Mouse (Mus musculus) left cerebral cortex, adult 2 months (tissue): ENCODE results near the gene Mfsd2a. TPM values are rescaled to one million over a fixed set of nuclear protein-coding genes. Genes with fewer than 3 reads are reported as not detected.

Source experiments
- DNase-seq, 2 experiments: peaks; one replicate each; pipeline ENCODE4 v3.0.0; 2021 to 2022; ENCODE audit warnings: low spot score in 2 of 2, mixed read lengths in 1 of 2; ENCODE audit errors: extremely low spot score in 1 of 2
- H3K27ac ChIP-seq: fragments of 200-600 bp; 2 replicates; pipeline ENCODE4 v1.8.1; 2022
- H3K4me3 ChIP-seq: fragments of 200-600 bp; 2 replicates; pipeline ENCODE4 v1.8.1; 2022
- CTCF ChIP-seq: fragments of 200-600 bp; IDR thresholded peaks from 2 replicates; pipeline ENCODE4 v1.8.1; 2022; ENCODE audit warnings: antibody characterized with exemption, mild to moderate bottlenecking, moderate library complexity
- intact Hi-C: fragments of 180-260 bp; cut with DNase I; formaldehyde crosslinking; loops from one replicate; pipeline ENCODE4 v1.15.1; 2025
- total RNA-seq, 2 experiments: library from RNA; stranded (reverse); gene quantifications; 2 replicates each; pipeline ENCODE4 v1.2.3; 2021

The Mfsd2a gene
- total RNA-seq, 2 experiments from 2014 or later: 35.0 to 39.8 TPM

GRCm38 (mm10) chr4:122930939-122931590 lies 29.9 kb downstream of the Mfsd2a start:
- no peak for TF ChIP-seq CTCF
- intact Hi-C loops: no loop called here
- Histone ChIP-seq H3K27ac (no peak overlapping the region), H3K4me3 (no peak overlapping the region)
- no peak for DNase-seq

GRCm38 (mm10) chr4:122923392-122924344 lies 37.3 kb downstream of the Mfsd2a start:
- Histone ChIP-seq H3K27ac (no peak overlapping the region), H3K4me3 (no peak overlapping the region)
- no peak for DNase-seq
- intact Hi-C loops: no loop called here
- TF ChIP-seq CTCF: no peak

DNA sequence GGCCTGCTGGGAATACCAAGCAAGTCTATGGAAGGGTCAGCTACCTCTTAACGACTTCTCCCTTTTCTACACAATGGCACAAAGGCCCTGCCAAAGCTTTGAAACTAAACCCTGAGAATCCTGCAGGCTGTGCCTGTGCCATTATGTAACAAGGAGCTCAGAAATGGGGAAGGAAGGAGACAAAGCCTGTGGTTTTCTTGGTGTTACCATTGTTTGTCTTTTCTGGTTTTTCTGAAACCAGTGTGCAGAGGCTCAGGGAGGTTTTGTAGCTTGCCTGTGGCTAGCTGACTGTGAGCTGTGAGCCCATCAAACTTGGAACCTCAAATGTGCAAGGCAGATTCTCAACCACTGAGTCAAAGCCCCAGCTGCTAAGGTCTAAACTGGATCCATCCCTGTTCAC lies 38.1 kb downstream of the Mfsd2a start:
- intact Hi-C loops: no loop called here
- DNase-seq: no peak

GRCm38 (mm10) chr4:122915985-122916384 lies 45.0 kb downstream of the Mfsd2a start:
- no peak overlapping the region for H3K27ac ChIP-seq
- intact Hi-C loops: no loop called here
- no peak for DNase-seq
- no peak overlapping the region for H3K4me3 ChIP-seq
- no peak for TF ChIP-seq CTCF

More for the DNA sequence above, 38.1 kb downstream of the Mfsd2a start:
- Histone ChIP-seq H3K27ac (no peak overlapping the region), H3K4me3 (no peak overlapping the region)
- TF ChIP-seq CTCF: no peak

DNA sequence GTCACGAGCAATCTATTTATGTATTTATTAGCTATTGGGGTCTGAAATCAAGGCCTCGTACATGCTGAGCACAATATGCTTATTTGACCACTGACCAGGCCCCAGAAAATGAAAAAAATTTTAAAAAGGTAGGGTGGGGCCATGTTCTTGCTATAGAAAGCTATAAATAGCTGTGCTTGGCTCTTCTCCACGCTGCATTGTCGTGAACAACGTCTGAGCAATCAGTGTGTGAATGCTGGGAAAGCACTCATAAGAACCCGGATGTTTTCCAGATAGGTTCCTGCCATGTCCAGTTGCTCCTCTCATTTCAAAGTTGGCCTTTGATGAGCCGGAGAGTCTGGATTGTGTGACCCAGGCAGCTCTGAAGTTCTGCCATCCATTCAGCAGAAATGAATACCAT lies 46.8 kb downstream of the Mfsd2a start:
- Histone ChIP-seq H3K4me3 (no peak overlapping the region), H3K27ac (no peak overlapping the region)
- intact Hi-C loops: loop anchor here (5.0 kb wide), 1 partner anchor 73 kb away; no protein-coding TSS in a partner anchor
- TF ChIP-seq CTCF: no peak
- DNase-seq: no peak

- Histone ChIP-seq H3K4me3 (no peak overlapping the region), H3K27ac (no peak overlapping the region)
- peak; percentile 36 for TF ChIP-seq CTCF
- no peak for DNase-seq
- intact Hi-C loops: loop anchor here (5.0 kb wide), 1 partner anchor 75 kb away; no protein-coding TSS in a partner anchor
These were observed 48.4 kb downstream of the Mfsd2a start for GRCm38 (mm10) chr4:122912613-122913012.

- DNase-seq: no peak
- intact Hi-C loops: loop anchor here (5.0 kb wide), 1 partner anchor 77 kb away; no protein-coding TSS in a partner anchor
- TF ChIP-seq CTCF: peak; percentile 64
- Histone ChIP-seq H3K27ac (no peak overlapping the region), H3K4me3 (no peak overlapping the region)
These were observed 50.4 kb downstream of the Mfsd2a start for GRCm38 (mm10) chr4:122910577-122910976.

- no peak for TF ChIP-seq CTCF
- DNase-seq: peak; percentile 31 to 36
- peak overlapping the region; percentile 39 for H3K4me3 ChIP-seq
- intact Hi-C loops: loop anchor here (5.0 kb wide), 1 partner anchor 78 kb away; no protein-coding TSS in a partner anchor
- H3K27ac ChIP-seq: peak overlapping the region; percentile 79
These were observed 51.3 kb downstream of the Mfsd2a start for GRCm38 (mm10) chr4:122909572-122910189.

GRCm38 (mm10) chr4:122905359-122905758 lies 55.6 kb downstream of the Mfsd2a start:
- TF ChIP-seq CTCF: no peak
- DNase-seq: no peak
- intact Hi-C loops: no loop called here
- Histone ChIP-seq H3K4me3 (no peak overlapping the region), H3K27ac (no peak overlapping the region)

DNA sequence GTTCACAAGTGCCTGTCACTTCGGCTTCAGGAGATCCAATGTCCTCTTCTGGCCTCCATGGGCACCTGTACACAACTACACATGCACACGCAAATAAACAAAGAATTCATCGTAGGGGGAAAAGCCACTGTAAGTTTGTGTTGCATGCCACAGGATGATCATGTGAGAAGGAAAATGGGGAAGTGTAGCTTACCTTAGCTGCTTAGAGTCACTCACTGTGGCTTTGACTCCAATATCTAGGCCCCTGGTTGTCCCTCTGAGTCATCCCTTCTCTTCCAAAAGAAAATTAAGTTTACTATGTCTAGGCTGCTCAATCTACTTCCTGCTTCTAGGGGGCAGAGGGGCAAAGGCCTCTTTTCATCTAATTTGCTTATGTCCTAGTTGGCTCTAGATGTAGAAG lies 57.3 kb downstream of the Mfsd2a start:
- TF ChIP-seq CTCF: no peak
- H3K27ac ChIP-seq: no peak overlapping the region
- H3K4me3 ChIP-seq: no peak overlapping the region
- intact Hi-C loops: no loop called here
- no peak for DNase-seq

- TF ChIP-seq CTCF: peak; percentile 46
- no peak for DNase-seq
- intact Hi-C loops: no loop called here
- no peak overlapping the region for H3K27ac ChIP-seq
- no peak overlapping the region for H3K4me3 ChIP-seq
These were observed 58.8 kb downstream of the Mfsd2a start for GRCm38 (mm10) chr4:122902156-122902555.

DNA sequence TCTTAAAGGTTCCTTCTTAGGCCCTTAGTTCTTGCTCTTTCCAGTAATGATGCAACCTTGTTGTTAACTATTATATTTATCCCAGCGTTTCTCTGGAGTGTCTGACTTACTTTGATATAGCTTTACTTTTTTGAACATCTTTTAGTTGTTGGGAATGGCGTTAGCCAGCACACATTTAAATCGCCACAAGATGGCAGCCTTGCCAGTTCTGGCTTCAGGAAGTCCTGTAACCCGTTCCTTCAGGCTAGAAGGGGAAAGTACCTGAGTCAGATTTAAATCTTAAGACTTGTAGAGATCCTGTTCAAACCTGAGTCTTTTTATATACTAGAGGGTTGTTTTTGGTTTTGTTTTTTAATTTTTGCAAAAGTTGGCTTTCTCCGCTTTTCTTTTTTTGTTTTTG lies 62.7 kb downstream of the Mfsd2a start:
- DNase-seq: peak; percentile 72 to 74
- Histone ChIP-seq H3K27ac (no peak overlapping the region), H3K4me3 (no peak overlapping the region)
- intact Hi-C loops: loop anchor here (1.0 to 2.0 kb wide), 2 partner anchors 87 to 184 kb away; no protein-coding TSS in a partner anchor
- TF ChIP-seq CTCF: peak; percentile 90
